Mouse (Mus musculus): ENCODE measurements around the gene Ushbp1. TPM values are rescaled to one million over a fixed set of nuclear protein-coding genes. Genes with fewer than 3 reads are reported as not detected.
A peak's percentile ranks its signal among the peaks of the same experiment; 100 is the strongest.
"Not testable (repeated sequence)": the region's sequence is repeated elsewhere in the genome, so short reads cannot be mapped to it uniquely, and the experiment has no call there.

The Ushbp1 gene
- polyA plus RNA-seq, 1 experiment from 2014 or later = 5.6 TPM

GRCm38 (mm10) chr8:71351117-71351516 is 44.5 kb downstream of the Ushbp1 start:
- Histone ChIP-seq H3K36me3 (replicated peaks; ENCODE audit: insufficient read depth, low read length) (peaks cover 87% of the 10 kb centered on the region), H3K27ac (ENCODE audit: low read depth) (no peak overlapping the region), H3K9me3 (ENCODE audit: low read length) (no peaks in the 10 kb centered on the region), H3K4me3 (ENCODE audit: low read depth, low read length) (no peak overlapping the region), H3K4me1 (ENCODE audit: insufficient read depth) (no peaks in the 10 kb centered on the region), H3K9ac (replicated peaks) (no peak overlapping the region), H3K27me3 (ENCODE audit: insufficient read depth, low read length) (no peaks in the 10 kb centered on the region), H3K4me2 (ENCODE audit: low read depth, low read length) (no peak overlapping the region)
- ATAC-seq (no peak), DNase-seq (no peak)
- WGBS (ENCODE audit: insufficient replicate concordance) = 52% methylated on average over 3 of the region's 3 CpGs
- TF ChIP-seq CTCF (IDR thresholded peaks at IDR 0.05; ENCODE audit: low read depth) (no peak), EP300 (IDR thresholded peaks at IDR 0.05; ENCODE audit: low read depth) (no peak)

GRCm38 (mm10) chr8:71346581-71346980 is 49.0 kb downstream of the Ushbp1 start:
- Histone ChIP-seq H3K9me3 (ENCODE audit: low read length) (no peaks in the 10 kb centered on the region), H3K4me3 (ENCODE audit: low read depth, low read length) (no peak overlapping the region), H3K4me2 (ENCODE audit: low read depth, low read length) (no peak overlapping the region), H3K27ac (ENCODE audit: low read depth) (no peak overlapping the region), H3K9ac (replicated peaks) (no peak overlapping the region), H3K27me3 (ENCODE audit: insufficient read depth, low read length) (no peaks in the 10 kb centered on the region), H3K4me1 (ENCODE audit: insufficient read depth) (no peaks in the 10 kb centered on the region), H3K36me3 (replicated peaks; ENCODE audit: insufficient read depth, low read length) (peaks cover 84% of the 10 kb centered on the region)
- WGBS (ENCODE audit: insufficient replicate concordance) = 63% methylated on average over 1 of the region's 1 CpGs
- TF ChIP-seq EP300 (IDR thresholded peaks at IDR 0.05; ENCODE audit: low read depth) (no peak), CTCF (IDR thresholded peaks at IDR 0.05; ENCODE audit: low read depth) (no peak)
- DNase-seq = no peak
- ATAC-seq = no peak

- DNase-seq (peak; percentile 49), ATAC-seq (no peak)
- WGBS (ENCODE audit: insufficient replicate concordance) = 85% methylated on average over 5 of the region's 5 CpGs
- Histone ChIP-seq H3K4me3 (ENCODE audit: low read depth, low read length) (no peak overlapping the region), H3K9me3 (ENCODE audit: low read length) (no peaks in the 10 kb centered on the region), H3K4me2 (ENCODE audit: low read depth, low read length) (no peak overlapping the region), H3K9ac (replicated peaks) (no peak overlapping the region), H3K27ac (ENCODE audit: low read depth) (no peak overlapping the region), H3K27me3 (ENCODE audit: insufficient read depth, low read length) (no peaks in the 10 kb centered on the region), H3K4me1 (ENCODE audit: insufficient read depth) (no peaks in the 10 kb centered on the region), H3K36me3 (replicated peaks; ENCODE audit: insufficient read depth, low read length) (peaks cover 49% of the 10 kb centered on the region)
- peak; percentile 63 for TF ChIP-seq CTCF (IDR thresholded peaks at IDR 0.05; ENCODE audit: low read depth)
- TF ChIP-seq EP300 (IDR thresholded peaks at IDR 0.05; ENCODE audit: low read depth) = no peak
These were observed 55.0 kb downstream of the Ushbp1 start for GRCm38 (mm10) chr8:71340625-71341024.

- H3K4me3 ChIP-seq (ENCODE audit: low read depth, low read length); ATAC-seq; H3K27me3 ChIP-seq (ENCODE audit: insufficient read depth, low read length); H3K27ac ChIP-seq (ENCODE audit: low read depth); H3K4me2 ChIP-seq (ENCODE audit: low read depth, low read length); DNase-seq; H3K9ac ChIP-seq (replicated peaks); H3K9me3 ChIP-seq (ENCODE audit: low read length); H3K4me1 ChIP-seq (ENCODE audit: insufficient read depth): not testable (repeated sequence)
- WGBS (ENCODE audit: insufficient replicate concordance) = 90% methylated on average over 6 of the region's 6 CpGs
- H3K36me3 ChIP-seq (replicated peaks; ENCODE audit: insufficient read depth, low read length) = peaks cover 35% of the 10 kb centered on the region
These were observed 57.8 kb downstream of the Ushbp1 start for GRCm38 (mm10) chr8:71337834-71338233.

Other genes starting within 250 kb of the Ushbp1 start
- gene Myo9b, start 123.1 kb downstream of the Ushbp1 start, polyA plus RNA-seq (2015; fragmentation: Nextera tagmentation; extraction: Ambion mirVana) = 3.8 and 5.1 TPM in 2 replicates
- 16.5 and 18.6 TPM in 2 replicates for gene Haus8, start 122.9 kb downstream of the Ushbp1 start, polyA plus RNA-seq (2015; fragmentation: Nextera tagmentation; extraction: Ambion mirVana)
- gene Use1, start 29.0 kb downstream of the Ushbp1 start, polyA plus RNA-seq (2015; fragmentation: Nextera tagmentation; extraction: Ambion mirVana) = 62.8 and 64.6 TPM in 2 replicates
- 5.3 and 5.9 TPM in 2 replicates for gene Ocel1, start 24.5 kb downstream of the Ushbp1 start, polyA plus RNA-seq (2015; fragmentation: Nextera tagmentation; extraction: Ambion mirVana)
- gene Nr2f6, start 13.8 kb downstream of the Ushbp1 start, polyA plus RNA-seq (2015; fragmentation: Nextera tagmentation; extraction: Ambion mirVana) = 38.0 and 46.6 TPM in 2 replicates
- 40.0 and 40.7 TPM in 2 replicates for gene Babam1, start 1.1 kb upstream of the Ushbp1 start, polyA plus RNA-seq (2015; fragmentation: Nextera tagmentation; extraction: Ambion mirVana)
- 11.4 and 11.9 TPM in 2 replicates for gene Ankle1, start 10.2 kb upstream of the Ushbp1 start, polyA plus RNA-seq (2015; fragmentation: Nextera tagmentation; extraction: Ambion mirVana)
- 4.5 and 5.0 TPM in 2 replicates for gene Abhd8, start 67.9 kb upstream of the Ushbp1 start, polyA plus RNA-seq (2015; fragmentation: Nextera tagmentation; extraction: Ambion mirVana)
- 119 and 120 TPM in 2 replicates for gene Mrpl34, start 69.2 kb upstream of the Ushbp1 start, polyA plus RNA-seq (2015; fragmentation: Nextera tagmentation; extraction: Ambion mirVana)
- gene Dda1, start 73.4 kb upstream of the Ushbp1 start, polyA plus RNA-seq (2015; fragmentation: Nextera tagmentation; extraction: Ambion mirVana) = 30.3 and 31.0 TPM in 2 replicates
- gene Ano8, start 90.2 kb upstream of the Ushbp1 start, polyA plus RNA-seq (2015; fragmentation: Nextera tagmentation; extraction: Ambion mirVana) = 0.14 and 0.27 TPM in 2 replicates
- gene Gtpbp3, start 92.3 kb upstream of the Ushbp1 start, polyA plus RNA-seq (2015; fragmentation: Nextera tagmentation; extraction: Ambion mirVana) = 4.5 and 4.9 TPM in 2 replicates
- gene Plvap, start 116.0 kb upstream of the Ushbp1 start, polyA plus RNA-seq (2015; fragmentation: Nextera tagmentation; extraction: Ambion mirVana) = 29.1 and 31.1 TPM in 2 replicates
- 0.20 TPM in 1 of 2 replicates, not detected in the other for gene Ccdc194, start 129.9 kb upstream of the Ushbp1 start, polyA plus RNA-seq (2015; fragmentation: Nextera tagmentation; extraction: Ambion mirVana)
- 57.0 and 62.1 TPM in 2 replicates for gene Bst2, start 141.7 kb upstream of the Ushbp1 start, polyA plus RNA-seq (2015; fragmentation: Nextera tagmentation; extraction: Ambion mirVana)
- 61.7 and 62.5 TPM in 2 replicates for gene Mvb12a, start 147.1 kb upstream of the Ushbp1 start, polyA plus RNA-seq (2015; fragmentation: Nextera tagmentation; extraction: Ambion mirVana)
- gene Tmem221, start 163.1 kb upstream of the Ushbp1 start, polyA plus RNA-seq (2015; fragmentation: Nextera tagmentation; extraction: Ambion mirVana) = 0.62 and 0.66 TPM in 2 replicates
- gene Nxnl1, start 170.8 kb upstream of the Ushbp1 start, polyA plus RNA-seq (2015; fragmentation: Nextera tagmentation; extraction: Ambion mirVana) = 0.08 TPM in 1 of 2 replicates, not detected in the other
- 6.0 and 6.8 TPM in 2 replicates for gene Slc27a1, start 173.1 kb upstream of the Ushbp1 start, polyA plus RNA-seq (2015; fragmentation: Nextera tagmentation; extraction: Ambion mirVana)
- gene Pgls, start 196.4 kb upstream of the Ushbp1 start, polyA plus RNA-seq (2015; fragmentation: Nextera tagmentation; extraction: Ambion mirVana) = 153 and 158 TPM in 2 replicates
- 9.2 and 11.2 TPM in 2 replicates for gene Fam129c, start 201.8 kb upstream of the Ushbp1 start, polyA plus RNA-seq (2015; fragmentation: Nextera tagmentation; extraction: Ambion mirVana)
- gene Colgalt1, start 215.2 kb upstream of the Ushbp1 start, polyA plus RNA-seq (2015; fragmentation: Nextera tagmentation; extraction: Ambion mirVana) = 25.0 and 25.7 TPM in 2 replicates

All from liver, postnatal 0 days (tissue).